Mouse (Mus musculus) heart, adult 2 months (tissue): ENCODE data around the gene Rpa1.

Experiments
- CTCF ChIP-seq: fragments of 200-600 bp; IDR thresholded peaks from 2 replicates; pipeline ENCODE4 v1.8.1; 2022; ENCODE audit warnings: antibody characterized with exemption, mild to moderate bottlenecking, moderate library complexity
- EP300 ChIP-seq: fragments of 200-500 bp; IDR thresholded peaks from 2 replicates; pipeline ENCODE4 v1.6.1; 2011; ENCODE audit warnings: low read depth, low read length, control low read depth; ENCODE audit not compliant: insufficient read depth
- POLR2A ChIP-seq: fragments of 200-500 bp; IDR thresholded peaks from 2 replicates; pipeline ENCODE4 v1.6.1; 2011; ENCODE audit warnings: mild to moderate bottlenecking, low read depth, low read length, control low read depth; ENCODE audit not compliant: insufficient read depth

DNA sequence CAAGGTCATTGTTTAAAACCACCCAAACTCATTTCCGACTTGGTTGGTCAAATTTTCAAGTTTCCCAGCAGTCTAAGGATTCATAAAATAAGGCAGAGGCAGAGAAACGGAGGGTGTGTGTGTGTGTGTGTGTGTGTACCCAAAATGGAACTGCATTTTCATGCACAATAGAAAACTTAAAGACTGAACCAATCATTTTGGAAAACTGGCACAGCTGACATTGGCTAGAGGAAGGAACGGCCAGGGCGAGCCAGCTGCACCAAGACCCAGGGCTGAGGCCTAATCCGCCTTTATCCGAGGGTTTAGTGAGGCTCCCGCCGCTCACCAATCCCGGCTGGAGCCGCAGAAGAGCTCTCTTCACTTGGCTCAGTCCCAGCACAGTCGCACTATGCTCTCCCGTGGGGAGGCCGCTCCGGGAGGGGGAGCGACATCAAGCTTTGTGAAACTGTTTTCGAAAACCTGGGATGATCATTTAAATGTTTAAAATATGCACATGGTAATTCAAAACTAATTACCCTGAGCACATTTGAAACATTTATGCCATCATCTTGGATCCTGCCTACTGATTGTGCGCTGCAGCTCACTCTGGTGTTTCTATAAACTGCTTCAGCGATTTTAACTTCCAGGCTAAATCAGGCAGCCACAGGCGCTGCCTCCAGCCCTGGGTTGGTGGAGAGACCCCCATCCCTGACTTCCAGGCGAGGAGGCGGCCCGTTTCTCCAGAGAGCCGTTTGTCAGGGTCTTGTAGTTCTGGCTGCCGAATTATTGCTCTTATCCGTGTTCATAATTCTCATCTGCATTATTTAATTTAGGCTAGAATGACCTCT lies 56.5 kb downstream of the Rpa1 start:
- TF ChIP-seq EP300 (no peak), CTCF (no peak), POLR2A (no peak)
